Mouse (Mus musculus) liver, postnatal 0 days (tissue): ENCODE data around the gene Ifitm1.

Source experiments
- CTCF ChIP-seq: sonication (generic); IDR thresholded peaks from 2 replicates; pipeline ENCODE4 v1.5.1; 2016; ENCODE audit warnings: antibody characterized with exemption, low read depth
- EP300 ChIP-seq: IDR thresholded peaks from 2 replicates; pipeline ENCODE4 v1.6.1; 2016; ENCODE audit warnings: antibody characterized with exemption, low read depth, mild to moderate bottlenecking

DNA sequence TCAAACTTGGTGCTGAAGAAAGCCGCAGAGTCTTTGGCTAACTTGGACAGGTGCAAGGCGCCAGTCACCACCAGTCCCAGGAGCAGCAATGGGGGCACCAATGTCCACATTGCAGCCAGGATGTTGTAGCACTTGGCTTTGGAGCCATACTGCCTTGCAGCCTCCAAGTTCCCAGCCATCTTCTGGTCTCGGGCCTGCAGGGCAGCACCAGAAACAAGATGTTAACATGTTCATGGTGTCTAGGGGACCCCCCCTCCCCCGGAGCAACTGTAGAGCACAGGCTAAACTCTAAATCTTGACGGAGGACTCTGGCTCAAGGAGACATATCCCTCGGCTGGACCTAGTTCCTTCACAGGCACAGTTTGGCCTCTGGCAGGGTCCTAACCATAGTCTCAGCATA, 17.8 kb upstream of the Ifitm1 start:
- no peak for TF ChIP-seq CTCF
- TF ChIP-seq EP300 = no peak
